Mouse (Mus musculus) MEL (cell line): ENCODE measurements around the gene S1pr4.

Experiments
- CTCF ChIP-seq, 3 experiments: IDR thresholded peaks in 2 of 3; conservative IDR thresholded peaks in 1 of 3; 2 replicates each; pipeline ENCODE4 v1.5.1; 2011 to 2012; ENCODE audit warnings: low read length in 3 of 3, low read depth in 2 of 3, mild to moderate bottlenecking in 2 of 3, improper control_type of control experiment in 1 of 3, inconsistent platforms in 1 of 3, mixed read lengths in 1 of 3, moderate library complexity in 1 of 3; ENCODE audit not compliant: control insufficient read depth in 1 of 3, insufficient read depth in 1 of 3, poor library complexity in 1 of 3, severe bottlenecking in 1 of 3
- E2F4 ChIP-seq: IDR thresholded peaks from 2 replicates; pipeline ENCODE4 v1.6.1; 2011; ENCODE audit warnings: low read depth, low read length, improper control_type of control experiment, borderline replicate concordance
- EP300 ChIP-seq, 2 experiments: IDR thresholded peaks; 2 replicates each; pipeline ENCODE4 v1.6.1; 2011; ENCODE audit warnings: improper control_type of control experiment in 2 of 2, low read length in 2 of 2, low read depth in 1 of 2, mild to moderate bottlenecking in 1 of 2
- MAZ ChIP-seq: IDR thresholded peaks from 2 replicates; pipeline ENCODE4 v1.6.1; 2012; ENCODE audit warnings: low read depth, mild to moderate bottlenecking, inconsistent platforms, low read length, improper control_type of control experiment
- MXI1 ChIP-seq: IDR thresholded peaks from 2 replicates; pipeline ENCODE4 v1.6.1; 2011; ENCODE audit warnings: mild to moderate bottlenecking, low read depth, low read length, improper control_type of control experiment
- POLR2A ChIP-seq, 2 experiments: IDR thresholded peaks; 2 replicates each; pipeline ENCODE4 v1.6.1; 2011 to 2012; ENCODE audit warnings: low read length in 2 of 2, mild to moderate bottlenecking in 2 of 2, control low read depth in 1 of 2, improper control_type of control experiment in 1 of 2, low read depth in 1 of 2, moderate library complexity in 1 of 2; ENCODE audit not compliant: control insufficient read depth in 1 of 2, insufficient read depth in 1 of 2, poor library complexity in 1 of 2
- POLR2AphosphoS2 ChIP-seq: IDR thresholded peaks from 2 replicates; pipeline ENCODE4 v1.6.1; 2011; ENCODE audit warnings: low read length, improper control_type of control experiment
- SIN3A ChIP-seq: IDR thresholded peaks from 2 replicates; pipeline ENCODE4 v1.6.1; 2012; ENCODE audit warnings: low read length, improper control_type of control experiment, inconsistent platforms
- ZC3H11A ChIP-seq: IDR thresholded peaks from 2 replicates; pipeline ENCODE4 v1.6.1; 2012; ENCODE audit warnings: low read depth, mild to moderate bottlenecking, inconsistent platforms, low read length, improper control_type of control experiment
- ZKSCAN1 ChIP-seq: IDR thresholded peaks from 2 replicates; pipeline ENCODE4 v1.6.1; 2012; ENCODE audit warnings: low read depth, mild to moderate bottlenecking, inconsistent platforms, low read length, improper control_type of control experiment, moderate library complexity

DNA sequence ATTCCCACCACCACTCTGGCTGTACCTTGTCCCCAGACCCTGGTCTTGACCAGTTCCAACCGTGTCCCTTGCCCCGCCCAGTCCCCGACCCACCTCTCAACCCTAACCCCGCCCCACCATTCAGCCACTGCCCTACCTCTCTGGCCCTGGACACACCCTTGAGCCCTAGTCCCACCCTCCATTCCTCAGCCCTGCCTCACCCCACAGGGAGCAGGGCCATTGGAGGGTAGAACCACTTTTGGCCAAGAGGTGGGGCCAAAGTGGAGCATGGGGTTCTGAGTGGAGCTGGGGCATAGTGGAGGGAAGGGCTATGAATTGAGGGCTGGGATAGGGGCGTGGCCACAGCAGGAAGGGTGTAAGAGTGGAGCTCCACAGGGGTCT lies 34.7 kb downstream of the S1pr4 start:
- TF ChIP-seq MAZ (no peak), EP300 (IDR thresholded peaks at IDR 0.05; ENCODE audit: low read depth in 1 of 2, low read length in 2 of 2) (no peak), ZC3H11A (no peak), E2F4 (no peak), POLR2A (IDR thresholded peaks at IDR 0.05; ENCODE audit: control insufficient read depth in 1 of 2, insufficient read depth in 1 of 2, low read depth in 1 of 2, low read length in 2 of 2, poor library complexity in 1 of 2) (no peak), ZKSCAN1 (no peak), CTCF (IDR thresholded peaks at IDR 0.05 in 2 of 3, conservative IDR thresholded peaks at IDR 0.05 in 1 of 3; ENCODE audit: control insufficient read depth in 1 of 3, insufficient read depth in 1 of 3, low read depth in 2 of 3, low read length in 3 of 3, poor library complexity in 1 of 3, severe bottlenecking in 1 of 3) (no peak), SIN3A (0 out of 2 replicates have a peak, but pooled peaks have one; percentile 13), POLR2AphosphoS2 (no peak), MXI1 (no peak)
